In genomic region chr4:147406735-147407462, GRCm38 (mm10) we compare ENCODE assay signal across 8 mouse cellular contexts. TPM values are rescaled to one million over a fixed set of nuclear protein-coding genes. Genes with fewer than 3 reads are reported as not detected.
DNase-seq lines count a peak whose midpoint lies in the region; ATAC-seq and TF ChIP-seq lines count a peak whose summit lies in the region.

No protein-coding gene starts in this region.

- H3K4me2 ChIP-seq in forebrain, embryonic 13.5 days: peak overlapping the region; percentile 63
- H3K4me2 ChIP-seq in neural tube, embryonic 11.5 days (ENCODE audit: low read depth): peak overlapping the region; percentile 45

- H3K9ac ChIP-seq in forebrain, embryonic 13.5 days: peak overlapping the region; percentile 63
- peak overlapping the region; percentile 77 for H3K9ac ChIP-seq in neural tube, embryonic 11.5 days (ENCODE audit: low read length)

- peak overlapping the region; percentile 72 for H3K4me3 ChIP-seq in kidney, adult 2 months (ENCODE audit: insufficient read depth, low read depth, low read length)
- peak overlapping the region; percentile 42 for H3K4me3 ChIP-seq in forebrain, embryonic 13.5 days
- peak overlapping the region; percentile 41 for H3K4me3 ChIP-seq in neural tube, embryonic 11.5 days (ENCODE audit: low read depth, low read length)

- peak; percentile 22; the same call in 1 of the 2 replicates for TF ChIP-seq CTCF in kidney, adult 2 months (conservative IDR thresholded peaks at IDR 0.05; ENCODE audit: insufficient read depth, insufficient read length, low read depth, low read length)

- no peaks in the 10 kb centered on the region for H3K27me3 ChIP-seq in kidney, adult 2 months (replicated peaks; ENCODE audit: control insufficient read depth, insufficient read depth, low read length)
- no peaks in the 10 kb centered on the region for H3K27me3 ChIP-seq in forebrain, embryonic 13.5 days
- no peaks in the 10 kb centered on the region for H3K27me3 ChIP-seq in neural tube, embryonic 11.5 days (ENCODE audit: control insufficient read depth, insufficient read depth, low read length)

- peak; percentile 14 for DNase-seq in kidney, adult 2 months
- no peak for DNase-seq in kidney, adult 9 months
- peak; percentile 31 to 58 for DNase-seq in adrenal gland, postnatal 36 days
- peak; percentile 52 to 71 for DNase-seq in kidney, postnatal 4 days
- DNase-seq in neural tube, embryonic 11.5 days (ENCODE audit: low spot score): peak; percentile 79
- DNase-seq in urinary bladder, postnatal 14 days (ENCODE audit: low spot score): no peak
- no peak for DNase-seq in left cerebral cortex, adult 8-10 months (ENCODE audit: low spot score in 2 of 2)

- no peak overlapping the region for H3K27ac ChIP-seq in kidney, adult 2 months (ENCODE audit: insufficient read depth, low read depth, low read length)
- H3K27ac ChIP-seq in forebrain, embryonic 13.5 days: no peak overlapping the region
- H3K27ac ChIP-seq in neural tube, embryonic 11.5 days (ENCODE audit: low read depth, low read length): 0 out of 2 replicates have a peak overlapping the region, but pooled peaks have one; percentile 17

- whole genome bisulfite sequencing in kidney, adult 2 months: under 1% methylated on average over 67 of the region's 75 CpGs
- 2% methylated on average over 36 of the region's 75 CpGs for WGBS in forebrain, embryonic 13.5 days
- WGBS in neural tube, embryonic 11.5 days: under 1% methylated on average over 42 of the region's 75 CpGs

- ATAC-seq in forebrain, embryonic 13.5 days: peak; percentile 95
- ATAC-seq in neural tube, embryonic 11.5 days (ENCODE audit: insufficient read depth, low FRiP score, low TSS enrichment): peak; percentile 83

- TF ChIP-seq POLR2A in kidney, adult 2 months (IDR thresholded peaks at IDR 0.05; ENCODE audit: low read depth, low read length): no peak

- no peaks in the 10 kb centered on the region for H3K4me1 ChIP-seq in kidney, adult 2 months (ENCODE audit: control insufficient read depth, insufficient read depth, low read length)
- H3K4me1 ChIP-seq in forebrain, embryonic 13.5 days: no peaks in the 10 kb centered on the region
- H3K4me1 ChIP-seq in neural tube, embryonic 11.5 days (ENCODE audit: control insufficient read depth, insufficient read depth, low read length): no peaks in the 10 kb centered on the region

- no peaks in the 10 kb centered on the region for H3K36me3 ChIP-seq in kidney, adult 2 months (ENCODE audit: control insufficient read depth, insufficient read depth, low read length)
- H3K36me3 ChIP-seq in forebrain, embryonic 13.5 days (ENCODE audit: poor library complexity, severe bottlenecking): peaks cover 9% of the 10 kb centered on the region
- peaks cover 3% of the 10 kb centered on the region; the same call in 1 of the 2 replicates for H3K36me3 ChIP-seq in neural tube, embryonic 11.5 days (ENCODE audit: control insufficient read depth, insufficient read depth, low read length)

- peaks cover 48% of the 10 kb centered on the region for H3K9me3 ChIP-seq in forebrain, embryonic 13.5 days (replicated peaks)
- H3K9me3 ChIP-seq in neural tube, embryonic 11.5 days (ENCODE audit: control insufficient read depth, low read length): peaks cover 22% of the 10 kb centered on the region

RNA-seq across cellular contexts. Expression of gene Zfp978, which starts 45.8 kb away (rescaled TPM):
- not detected in 2 replicates for polyA plus RNA-seq in kidney, adult 2 months (2012; rRNA removed)
- under 1 TPM in 1 of 2 experiments, not detected in 1; 0.33 TPM for total RNA-seq in adrenal gland, postnatal 36 days (2021)
- not detected in 2 replicates for polyA plus RNA-seq in forebrain, embryonic 13.5 days (2015; fragmentation: Nextera tagmentation; extraction: Ambion mirVana)
- 0.28 TPM in 1 of 2 replicates, not detected in the other for polyA plus RNA-seq in neural tube, embryonic 11.5 days (2014; fragmentation: Nextera tagmentation; extraction: Ambion mirVana)
- total RNA-seq in left cerebral cortex, adult 8-10 months (2022): under 1 TPM in 1 of 4 experiments, not detected in 3; 0.37 TPM

Comparison
In these comparisons a context has a peak if more than half of its experiments do, and no peak if none do; other contexts are left out.
1. DNase-seq: peak in kidney, adult 2 months (single experiment), adrenal gland, postnatal 36 days (2 of 2), kidney, postnatal 4 days (2 of 2) and neural tube, embryonic 11.5 days (single experiment); none in kidney, adult 9 months (single experiment), urinary bladder, postnatal 14 days (single experiment) and left cerebral cortex, adult 8-10 months (0 of 2).
2. Peak in every context shown above with its lines, with median percentiles within 50 percentile points of each other: H3K4me3 ChIP-seq.